Mouse (Mus musculus) lung, postnatal 25 days (tissue): Measurements from ENCODE around the gene Adamts2.

Experiments used
- DNase-seq: peaks from one replicate; pipeline ENCODE4 v3.0.0; 2022; ENCODE audit warnings: low spot score

Gene Adamts2

GRCm38 (mm10) chr11:50848520-50849137, 246.7 kb downstream of the Adamts2 start:
- DNase-seq = no peak

- DNase-seq = no peak
These were observed 247.4 kb downstream of the Adamts2 start for GRCm38 (mm10) chr11:50849310-50849709.

- no peak for DNase-seq
These were observed 248.4 kb downstream of the Adamts2 start, which contains the start of gene Grm6 for GRCm38 (mm10) chr11:50850177-50850735. Gene Grm6, plus strand, starts transcription at chr11:50850685.

GRCm38 (mm10) chr11:50850989-50851601, 249.2 kb downstream of the Adamts2 start:
- no peak for DNase-seq
